Mouse (Mus musculus): Measurements from ENCODE around the gene Dpp4. TPM values are rescaled to one million over a fixed set of nuclear protein-coding genes. Genes with fewer than 3 reads are reported as not detected.

Dpp4 gene
- polyA plus RNA-seq, 1 experiment from 2014 or later, result 0.91 TPM

GRCm38 (mm10) chr2:62307477-62307876 is 104.6 kb downstream of the Dpp4 start:
- Histone ChIP-seq H3K27ac (no peak overlapping the region), H3K9ac (no peak overlapping the region), H3K4me2 (replicated peaks) (no peak overlapping the region), H3K9me3 (no peaks in the 10 kb centered on the region), H3K4me3 (no peak overlapping the region), H3K36me3 (no peaks in the 10 kb centered on the region), H3K27me3 (replicated peaks) (no peaks in the 10 kb centered on the region), H3K4me1 (no peaks in the 10 kb centered on the region)
- WGBS, result 89% methylated on average over 2 of the region's 2 CpGs
- ATAC-seq (ENCODE audit: low FRiP score, low read depth), result no peak

- 92% methylated on average over 5 of the region's 5 CpGs for WGBS
- no peak overlapping the region for H3K9ac ChIP-seq
- no peak for ATAC-seq (ENCODE audit: low FRiP score, low read depth)
- no peaks in the 10 kb centered on the region for H3K4me1 ChIP-seq
- no peaks in the 10 kb centered on the region for H3K9me3 ChIP-seq
- no peaks in the 10 kb centered on the region for H3K36me3 ChIP-seq
- H3K27me3 ChIP-seq (replicated peaks), result no peaks in the 10 kb centered on the region
- H3K4me2 ChIP-seq (replicated peaks), result no peak overlapping the region
- H3K4me3 ChIP-seq, result no peak overlapping the region
- H3K27ac ChIP-seq, result no peak overlapping the region
Measured at GRCm38 (mm10) chr2:62306978-62307377, 105.1 kb downstream of the Dpp4 start.

DNA sequence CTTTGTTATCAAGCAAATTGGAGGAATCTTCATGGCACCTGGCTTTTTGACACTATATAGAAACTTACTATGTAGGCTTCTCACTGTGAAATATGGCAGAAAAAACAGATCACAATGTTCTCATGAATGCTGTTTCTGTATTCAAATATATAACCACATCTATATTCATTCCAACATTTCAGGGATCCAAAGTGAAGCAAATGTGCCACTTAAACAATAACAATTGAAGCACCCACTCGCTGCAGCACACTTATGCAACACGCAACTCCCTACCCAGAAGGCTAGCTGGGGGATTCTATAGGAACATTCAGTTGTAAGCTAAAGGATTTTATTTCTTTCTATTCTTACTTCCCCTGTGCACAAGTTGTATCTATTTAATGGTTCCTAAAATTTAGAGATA is 110.3 kb downstream of the Dpp4 start:
- Histone ChIP-seq H3K36me3 (no peaks in the 10 kb centered on the region), H3K4me2 (replicated peaks) (no peak overlapping the region), H3K4me3 (no peak overlapping the region), H3K9me3 (no peaks in the 10 kb centered on the region), H3K4me1 (no peaks in the 10 kb centered on the region), H3K27ac (no peak overlapping the region), H3K27me3 (replicated peaks) (no peaks in the 10 kb centered on the region), H3K9ac (no peak overlapping the region)
- ATAC-seq (ENCODE audit: low FRiP score, low read depth), result no peak
- WGBS, result 94% methylated on average over 2 of the region's 2 CpGs

DNA sequence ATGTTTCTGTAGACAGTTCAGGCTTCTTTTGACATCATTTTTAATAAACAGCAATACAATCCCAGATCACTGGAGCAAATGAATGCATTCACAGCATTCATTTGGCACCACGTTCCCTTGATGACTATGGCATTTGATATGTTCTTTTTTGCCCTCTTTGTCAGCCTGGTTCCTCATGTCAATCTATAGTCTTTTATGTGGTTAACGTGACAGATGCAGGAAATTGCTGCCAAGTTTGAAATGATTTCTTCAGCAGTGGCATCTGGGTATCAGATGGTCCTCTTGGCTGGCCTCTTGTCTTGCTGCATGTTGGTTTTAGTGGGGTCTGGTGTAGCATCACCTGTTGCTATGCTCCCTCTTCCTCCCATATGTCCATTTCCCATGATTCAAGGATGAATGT is 118.2 kb downstream of the Dpp4 start:
- no peak for ATAC-seq (ENCODE audit: low FRiP score, low read depth)
- H3K4me2 ChIP-seq (replicated peaks), result no peak overlapping the region
- H3K27me3 ChIP-seq (replicated peaks), result no peaks in the 10 kb centered on the region
- no peak overlapping the region for H3K27ac ChIP-seq
- no peaks in the 10 kb centered on the region for H3K9me3 ChIP-seq
- H3K36me3 ChIP-seq, result no peaks in the 10 kb centered on the region
- H3K4me1 ChIP-seq, result no peaks in the 10 kb centered on the region
- no peak overlapping the region for H3K9ac ChIP-seq
- H3K4me3 ChIP-seq, result no peak overlapping the region
- WGBS, result 73% methylated on average over 2 of the region's 2 CpGs

GRCm38 (mm10) chr2:62287532-62287931 is 124.5 kb downstream of the Dpp4 start:
- Histone ChIP-seq H3K9ac (no peak overlapping the region), H3K9me3 (no peaks in the 10 kb centered on the region), H3K27ac (no peak overlapping the region), H3K36me3 (no peaks in the 10 kb centered on the region), H3K4me3 (no peak overlapping the region), H3K4me2 (replicated peaks) (no peak overlapping the region), H3K27me3 (replicated peaks) (no peaks in the 10 kb centered on the region), H3K4me1 (no peaks in the 10 kb centered on the region)
- 81% methylated on average over 4 of the region's 4 CpGs for WGBS
- no peak for ATAC-seq (ENCODE audit: low FRiP score, low read depth)

GRCm38 (mm10) chr2:62285847-62286246 is 126.2 kb downstream of the Dpp4 start:
- 3% methylated on average over 2 of the region's 2 CpGs for WGBS
- Histone ChIP-seq H3K4me3 (no peak overlapping the region), H3K27ac (no peak overlapping the region), H3K27me3 (replicated peaks) (no peaks in the 10 kb centered on the region), H3K9me3 (no peaks in the 10 kb centered on the region), H3K4me2 (replicated peaks) (no peak overlapping the region), H3K4me1 (no peaks in the 10 kb centered on the region), H3K9ac (no peak overlapping the region), H3K36me3 (no peaks in the 10 kb centered on the region)
- ATAC-seq (ENCODE audit: low FRiP score, low read depth), result no peak

- no peak overlapping the region for H3K27ac ChIP-seq
- WGBS, result 87% methylated on average over 2 of the region's 2 CpGs
Measured at GRCm38 (mm10) chr2:62285026-62285425, 127.0 kb downstream of the Dpp4 start.

More at GRCm38 (mm10) chr2:62285026-62285425, 127.0 kb downstream of the Dpp4 start:
- no peaks in the 10 kb centered on the region for H3K36me3 ChIP-seq
- H3K9me3 ChIP-seq, result no peaks in the 10 kb centered on the region
- no peak overlapping the region for H3K4me2 ChIP-seq (replicated peaks)
- H3K9ac ChIP-seq, result no peak overlapping the region
- H3K4me3 ChIP-seq, result no peak overlapping the region
- ATAC-seq (ENCODE audit: low FRiP score, low read depth), result no peak
- no peaks in the 10 kb centered on the region for H3K27me3 ChIP-seq (replicated peaks)
- no peaks in the 10 kb centered on the region for H3K4me1 ChIP-seq

Other genes starting within 250 kb of the Dpp4 start
- gene Gcg, start 71.4 kb upstream of the Dpp4 start, polyA plus RNA-seq (2016; fragmentation: Nextera tagmentation; extraction: Ambion mirVana), result 0.42 TPM in 1 of 2 replicates, not detected in the other
- gene Fap, start 161.8 kb upstream of the Dpp4 start, polyA plus RNA-seq (2016; fragmentation: Nextera tagmentation; extraction: Ambion mirVana), result 4.5 and 5.3 TPM in 2 replicates
- 1.6 and 2.0 TPM in 2 replicates for gene Ifih1, start 234.0 kb upstream of the Dpp4 start, polyA plus RNA-seq (2016; fragmentation: Nextera tagmentation; extraction: Ambion mirVana)